Mouse (Mus musculus) urinary bladder, postnatal 25 days (tissue): ENCODE data around the gene Gm7358.
"Not testable (repeated sequence)": the region's sequence is repeated elsewhere in the genome, so short reads cannot be mapped to it uniquely, and the experiment has no call there.

Experiments used
- DNase-seq: peaks from one replicate; pipeline ENCODE4 v3.0.0; 2022; ENCODE audit warnings: low spot score

Gm7358 gene

DNA sequence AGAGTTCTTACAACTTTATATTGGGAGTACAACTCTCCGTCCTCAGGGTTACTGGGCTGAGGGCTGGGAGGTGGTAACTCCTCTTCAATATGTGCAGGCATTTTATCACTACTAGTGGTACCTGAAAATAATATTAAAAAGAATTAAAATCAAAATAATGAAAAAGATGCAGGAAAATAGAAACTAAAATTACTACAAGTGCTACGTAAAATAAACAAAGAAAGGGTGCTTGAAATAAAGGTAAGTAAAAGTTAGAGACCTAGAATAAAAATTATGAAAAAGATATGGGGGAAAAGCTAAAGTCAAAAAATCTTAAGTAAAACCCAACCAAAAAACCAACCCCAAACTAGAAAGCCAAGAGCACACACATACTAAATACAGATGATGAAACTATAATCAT, at the start of gene Gm7358:
Gene Gm7358, minus strand, starts transcription at position 101 of the 400 bp plus-strand sequence.
- not testable (repeated sequence) for DNase-seq

GRCm38 (mm10) chr17:14103018-14103417, 43.7 kb upstream of the Gm7358 start:
- DNase-seq, result not testable (repeated sequence)

DNA sequence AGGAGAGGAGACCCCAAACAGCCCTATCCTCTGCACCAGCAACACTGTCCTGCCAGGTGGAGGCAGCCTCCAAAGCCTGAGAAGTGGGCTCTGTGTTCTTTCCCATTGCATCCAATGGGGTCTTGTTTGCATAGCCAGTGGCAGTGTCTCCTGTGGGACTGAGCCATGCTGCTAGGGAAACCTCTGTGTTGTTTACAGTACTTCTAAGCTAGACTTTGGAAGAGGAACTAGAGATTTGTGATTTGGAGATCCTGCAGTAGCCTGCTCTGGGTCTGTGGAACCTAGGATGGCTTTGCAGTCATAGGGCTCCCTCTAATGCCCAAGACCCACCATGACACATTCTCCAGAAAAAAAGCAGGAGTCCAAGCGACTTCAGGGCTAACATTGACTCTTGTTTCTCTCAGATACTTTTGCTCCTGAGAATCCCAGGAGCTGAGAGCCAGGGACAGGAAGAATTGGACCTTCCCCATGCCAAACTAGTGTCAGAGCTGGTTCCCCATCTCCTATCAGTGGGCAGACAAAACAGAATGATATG, 42.2 kb upstream of the Gm7358 start:
- not testable (repeated sequence) for DNase-seq

- not testable (repeated sequence) for DNase-seq
Measured at GRCm38 (mm10) chr17:14099886-14100285, 40.6 kb upstream of the Gm7358 start.

- DNase-seq, result not testable (repeated sequence)
Measured at GRCm38 (mm10) chr17:14094165-14094564, 34.8 kb upstream of the Gm7358 start.

DNA sequence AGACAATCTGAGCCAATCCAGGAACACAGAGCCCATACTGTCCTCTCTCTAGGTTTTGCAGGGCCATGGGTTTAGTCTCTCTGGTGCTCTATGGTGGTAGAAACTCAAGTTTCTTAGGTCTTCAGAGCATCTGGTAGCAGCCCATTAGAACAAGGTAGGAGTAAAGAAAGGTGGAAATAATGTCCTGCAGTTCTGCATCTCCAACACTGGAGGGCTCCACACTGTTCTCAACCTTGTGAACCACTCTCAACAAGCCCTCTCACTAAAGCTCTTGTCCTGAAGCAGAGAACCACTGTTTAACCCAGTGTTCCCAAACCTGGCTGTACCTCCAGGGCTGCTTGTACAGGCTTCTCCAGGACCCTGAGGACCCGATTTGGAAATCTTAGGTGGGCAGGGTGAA, 27.3 kb upstream of the Gm7358 start:
- DNase-seq, result not testable (repeated sequence)

- not testable (repeated sequence) for DNase-seq
Measured at GRCm38 (mm10) chr17:14041880-14042279, 17.5 kb downstream of the Gm7358 start.

- not testable (repeated sequence) for DNase-seq
Measured at GRCm38 (mm10) chr17:14037012-14037411, 22.3 kb downstream of the Gm7358 start.

DNA sequence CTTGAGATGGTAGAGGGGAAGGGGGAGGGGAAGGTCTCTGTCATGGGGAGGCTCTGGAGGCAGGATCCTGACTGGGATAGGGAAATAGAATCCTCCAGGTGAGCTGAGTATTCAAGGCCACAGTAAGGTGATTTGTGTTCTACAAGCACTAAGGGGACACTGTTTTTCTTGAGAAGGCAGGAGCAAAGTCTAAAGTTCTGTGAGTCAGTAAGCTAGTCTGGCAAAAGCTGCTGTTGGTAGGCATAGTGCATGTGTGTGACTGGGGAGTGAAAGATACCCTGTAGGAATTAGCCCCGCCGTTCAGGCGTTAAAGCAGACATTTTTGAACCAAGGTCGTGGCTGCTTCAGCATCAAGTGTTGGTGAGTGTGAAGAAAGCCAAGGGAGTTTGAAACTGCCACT, 23.2 kb downstream of the Gm7358 start:
- not testable (repeated sequence) for DNase-seq
